Mouse (Mus musculus) hindbrain, embryonic 11.5 days (tissue): Measurements from ENCODE around the gene Vsx2. TPM values are rescaled to one million over a fixed set of nuclear protein-coding genes. Genes with fewer than 3 reads are reported as not detected.

Source experiments
- ATAC-seq: fragments of 200-750 bp; cut with Nextera tagmentation; 2 replicates; pipeline ENCODE4 v1.8.0; 2017; ENCODE audit warnings: mild to moderate bottlenecking, moderate TSS enrichment, moderate library complexity; ENCODE audit not compliant: low FRiP score
- DNase-seq: peaks from one replicate; pipeline ENCODE4 v3.0.0-alpha.2; 2015; ENCODE audit warnings: low spot score
- H3K27ac ChIP-seq: fragments of 300-500 bp; sonication (generic); 2 replicates; pipeline ENCODE4 v1.5.1; 2014; ENCODE audit warnings: mild to moderate bottlenecking, low read depth, low read length
- H3K27me3 ChIP-seq: fragments of 300-500 bp; sonication (generic); 2 replicates; pipeline ENCODE4 v1.6.1; 2014; ENCODE audit warnings: mild to moderate bottlenecking, low read length, moderate library complexity, mixed read lengths; ENCODE audit not compliant: control insufficient read depth, insufficient read depth
- H3K36me3 ChIP-seq: fragments of 300-500 bp; sonication (generic); 2 replicates; pipeline ENCODE4 v1.6.1; 2014; ENCODE audit warnings: mild to moderate bottlenecking, low read length, moderate library complexity, mixed read lengths; ENCODE audit not compliant: control insufficient read depth, insufficient read depth
- H3K4me1 ChIP-seq: fragments of 300-500 bp; sonication (generic); replicated peaks from 2 replicates; pipeline ENCODE4 v1.6.1; 2014; ENCODE audit warnings: low read length, mixed read lengths; ENCODE audit not compliant: control insufficient read depth, insufficient read depth
- H3K4me2 ChIP-seq: fragments of 300-500 bp; sonication (generic); replicated peaks from 2 replicates; pipeline ENCODE4 v1.6.1; 2014; ENCODE audit warnings: mild to moderate bottlenecking, low read depth, low read length
- H3K4me3 ChIP-seq: fragments of 300-500 bp; sonication (generic); 2 replicates; pipeline ENCODE4 v1.5.1; 2014; ENCODE audit warnings: low read depth, low read length
- H3K9ac ChIP-seq: fragments of 300-500 bp; sonication (generic); 2 replicates; pipeline ENCODE4 v1.6.1; 2014; ENCODE audit warnings: low read depth, low read length
- H3K9me3 ChIP-seq: fragments of 300-500 bp; sonication (generic); 2 replicates; pipeline ENCODE4 v1.6.1; 2016; ENCODE audit warnings: low read length; ENCODE audit not compliant: control insufficient read depth
- WGBS: fragments of 180-500 bp; shearing (Covaris S2); extraction: QIAGEN DNeasy Blood & Tissue Kit; methylation state at CpG from one replicate; pipeline ENCODE4 v1.1.7; 2014; 5-methylcytosine and 5-hydroxymethylcytosine counted together
- polyA plus RNA-seq: library from polyadenylated mRNA; unstranded; fragments of >200 nt; fragmentation: Nextera tagmentation; extraction: Ambion mirVana; gene quantifications from 2 replicates; pipeline ENCODE4 v1.2.1, GENCODE M21; 2014

Gene Vsx2
- polyA plus RNA-seq, 1 experiment from 2014 or later: 10.1 TPM

- DNase-seq (no peak), ATAC-seq (no peak)
- Histone ChIP-seq H3K4me3 (no peak overlapping the region), H3K9ac (no peak overlapping the region), H3K9me3 (no peaks in the 10 kb centered on the region), H3K4me1 (peaks cover 6% of the 10 kb centered on the region; the same call in 1 of the 2 replicates), H3K36me3 (no peaks in the 10 kb centered on the region), H3K27me3 (peaks cover 55% of the 10 kb centered on the region), H3K27ac (no peak overlapping the region), H3K4me2 (no peak overlapping the region)
- WGBS: 77% methylated on average over 6 of the region's 6 CpGs
These were observed 2.0 kb upstream of the Vsx2 start for GRCm38 (mm10) chr12:84567576-84567975.

- 2% methylated on average over 38 of the region's 40 CpGs for WGBS
These were observed 573 bp downstream of the Vsx2 start for GRCm38 (mm10) chr12:84569976-84570693.

GRCm38 (mm10) chr12:84570694-84571415, 1.3 kb downstream of the Vsx2 start:
- WGBS: 2% methylated on average over 34 of the region's 34 CpGs
- no peak overlapping the region for H3K9ac ChIP-seq
- peak overlapping the region; percentile 14; the same call in 1 of the 2 replicates for H3K4me3 ChIP-seq
- H3K27me3 ChIP-seq: peaks cover 78% of the 10 kb centered on the region
- H3K4me1 ChIP-seq: peaks cover 6% of the 10 kb centered on the region; the same call in 1 of the 2 replicates
- no peak overlapping the region for H3K4me2 ChIP-seq
- no peak overlapping the region for H3K27ac ChIP-seq
- ATAC-seq (no peak), DNase-seq (peak; percentile 70)
- no peaks in the 10 kb centered on the region for H3K9me3 ChIP-seq
- no peaks in the 10 kb centered on the region for H3K36me3 ChIP-seq

More at GRCm38 (mm10) chr12:84569976-84570693, 573 bp downstream of the Vsx2 start:
- H3K9ac ChIP-seq: no peak overlapping the region
- peaks cover 6% of the 10 kb centered on the region; the same call in 1 of the 2 replicates for H3K4me1 ChIP-seq
- H3K27me3 ChIP-seq: peaks cover 75% of the 10 kb centered on the region
- peak overlapping the region; percentile 14; the same call in 1 of the 2 replicates for H3K4me3 ChIP-seq
- no peak overlapping the region for H3K4me2 ChIP-seq
- H3K9me3 ChIP-seq: no peaks in the 10 kb centered on the region
- peak; percentile 65 for DNase-seq
- H3K27ac ChIP-seq: no peak overlapping the region
- no peaks in the 10 kb centered on the region for H3K36me3 ChIP-seq
- ATAC-seq: no peak

DNA sequence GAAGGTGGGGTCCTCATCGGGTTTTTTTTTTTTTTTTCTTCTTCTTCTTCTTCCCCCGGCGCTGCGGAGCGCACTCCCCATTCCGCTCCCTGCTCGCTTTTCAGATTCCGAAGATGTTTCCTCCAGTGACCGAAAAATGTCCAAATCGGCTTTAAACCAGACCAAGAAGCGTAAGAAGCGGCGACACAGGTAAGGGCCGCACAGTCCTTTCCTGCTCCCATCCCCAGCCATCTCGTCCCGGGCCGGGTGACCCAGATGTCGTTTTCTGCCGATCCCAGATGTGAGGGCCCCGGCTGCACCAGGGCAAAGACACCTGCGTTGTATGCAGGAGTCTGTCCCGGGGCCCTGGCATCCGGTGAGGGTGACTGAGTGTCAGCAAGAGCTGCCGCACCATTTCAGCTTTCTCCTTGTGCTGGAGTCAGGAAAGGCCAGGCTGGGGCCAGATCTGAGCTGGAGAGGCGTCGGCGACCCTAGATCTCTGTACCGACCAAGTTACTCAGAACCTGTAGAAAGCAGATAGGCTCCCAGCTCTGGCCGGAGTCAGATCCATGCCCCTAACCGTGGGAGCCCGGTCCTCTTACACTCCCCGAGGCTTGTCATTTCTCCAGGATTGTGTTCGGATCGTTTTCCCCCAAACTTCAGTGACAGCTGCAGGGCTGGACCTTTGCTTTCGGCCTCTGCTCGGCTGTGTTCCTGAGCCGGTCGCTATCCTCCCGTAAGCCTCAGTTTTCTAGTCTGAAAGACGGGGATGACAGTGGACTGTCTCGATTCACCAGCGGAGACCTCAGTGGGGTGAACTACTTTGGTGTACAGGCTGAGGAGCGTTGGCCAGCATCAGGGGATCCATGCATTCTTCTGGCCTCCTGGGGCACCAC, 2.1 kb downstream of the Vsx2 start:
- Histone ChIP-seq H3K4me2 (no peak overlapping the region), H3K36me3 (no peaks in the 10 kb centered on the region), H3K27me3 (peaks cover 79% of the 10 kb centered on the region), H3K4me3 (0 out of 2 replicates have a peak overlapping the region, but pooled peaks have one; percentile 9), H3K9me3 (no peaks in the 10 kb centered on the region), H3K9ac (0 out of 2 replicates have a peak overlapping the region, but pooled peaks have one; percentile 5), H3K27ac (no peak overlapping the region), H3K4me1 (peaks cover 6% of the 10 kb centered on the region; the same call in 1 of the 2 replicates)
- WGBS: 1% methylated on average over 43 of the region's 43 CpGs
- DNase-seq: peak; percentile 63
- ATAC-seq: no peak

GRCm38 (mm10) chr12:84572341-84572720, 2.8 kb downstream of the Vsx2 start:
- H3K9ac ChIP-seq: no peak overlapping the region
- no peaks in the 10 kb centered on the region for H3K9me3 ChIP-seq
- peaks cover 6% of the 10 kb centered on the region; the same call in 1 of the 2 replicates for H3K4me1 ChIP-seq
- H3K4me3 ChIP-seq: no peak overlapping the region
- ATAC-seq: no peak
- WGBS: 4% methylated on average over 7 of the region's 7 CpGs
- H3K36me3 ChIP-seq: no peaks in the 10 kb centered on the region
- DNase-seq: peak; percentile 59
- no peak overlapping the region for H3K4me2 ChIP-seq
- H3K27ac ChIP-seq: no peak overlapping the region
- peaks cover 82% of the 10 kb centered on the region for H3K27me3 ChIP-seq

DNA sequence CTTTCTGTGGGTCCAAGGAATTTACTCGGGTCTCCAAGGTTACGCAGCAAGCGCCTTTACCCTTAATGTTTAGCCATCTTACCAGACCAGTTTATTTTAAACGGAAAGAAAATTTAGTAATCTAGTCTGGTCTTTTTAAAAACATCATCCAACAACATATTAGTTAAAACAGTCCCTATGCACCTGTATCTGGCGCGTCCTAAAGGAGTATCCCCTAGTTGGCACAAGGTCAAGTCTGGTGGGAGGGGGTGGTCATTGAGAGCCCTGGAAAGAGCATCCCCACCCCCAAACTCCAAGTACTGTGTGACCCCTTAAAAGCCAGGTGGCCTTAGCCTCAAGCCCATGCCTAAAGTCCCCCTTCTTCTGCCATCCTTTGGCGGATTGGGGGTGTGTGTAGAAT, 3.5 kb downstream of the Vsx2 start:
- Histone ChIP-seq H3K4me2 (no peak overlapping the region), H3K4me3 (no peak overlapping the region), H3K9me3 (no peaks in the 10 kb centered on the region), H3K9ac (no peak overlapping the region), H3K27me3 (peaks cover 75% of the 10 kb centered on the region), H3K4me1 (peaks cover 6% of the 10 kb centered on the region; the same call in 1 of the 2 replicates), H3K36me3 (no peaks in the 10 kb centered on the region), H3K27ac (no peak overlapping the region)
- WGBS: 15% methylated on average over 7 of the region's 7 CpGs
- DNase-seq (peak; percentile 26), ATAC-seq (no peak)

DNA sequence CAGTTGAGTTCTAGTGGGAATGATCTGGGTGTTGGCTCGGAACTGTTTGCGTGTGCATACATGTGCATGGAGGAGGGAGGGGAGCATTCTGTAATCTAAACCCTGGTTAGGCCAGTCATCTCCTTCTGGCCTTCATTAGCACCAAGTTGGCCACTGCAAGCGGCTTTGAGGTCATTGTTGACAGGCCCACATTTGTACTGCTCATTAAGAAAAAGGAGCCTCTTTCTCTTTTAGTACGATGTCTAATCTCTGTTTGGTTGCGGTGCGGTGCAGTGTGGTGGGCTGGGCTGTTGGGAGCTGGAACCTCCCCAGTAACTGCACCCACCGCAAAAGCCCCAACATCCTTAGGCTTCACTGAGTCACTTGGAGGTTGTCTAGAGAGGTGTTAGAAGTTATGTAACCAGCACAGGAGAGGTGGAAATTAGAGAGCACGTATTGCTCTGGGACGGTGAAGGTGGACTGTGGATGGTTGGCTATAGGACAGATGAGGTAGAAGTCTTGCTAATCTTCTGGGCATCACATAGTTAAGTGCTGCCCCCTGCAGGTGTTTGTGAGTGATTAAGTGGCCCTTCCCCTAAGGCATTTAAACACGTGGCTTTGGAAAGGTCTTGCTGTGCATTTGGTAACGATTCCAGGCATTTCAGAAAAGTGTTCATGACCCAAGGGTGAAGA, 8.3 kb downstream of the Vsx2 start:
- peaks cover 28% of the 10 kb centered on the region for H3K27me3 ChIP-seq
- H3K4me2 ChIP-seq: no peak overlapping the region
- peak; percentile 27 for DNase-seq
- H3K4me3 ChIP-seq: no peak overlapping the region
- WGBS: 78% methylated on average over 11 of the region's 11 CpGs
- ATAC-seq: no peak
- no peak overlapping the region for H3K27ac ChIP-seq
- no peak overlapping the region for H3K9ac ChIP-seq
- H3K4me1 ChIP-seq: no peaks in the 10 kb centered on the region; the same call in 1 of the 2 replicates
- H3K36me3 ChIP-seq: no peaks in the 10 kb centered on the region
- no peaks in the 10 kb centered on the region for H3K9me3 ChIP-seq

GRCm38 (mm10) chr12:84578440-84578770, 8.8 kb downstream of the Vsx2 start:
- Histone ChIP-seq H3K9me3 (no peaks in the 10 kb centered on the region), H3K27me3 (peaks cover 23% of the 10 kb centered on the region), H3K4me2 (no peak overlapping the region), H3K4me3 (no peak overlapping the region), H3K9ac (no peak overlapping the region), H3K27ac (no peak overlapping the region), H3K4me1 (no peaks in the 10 kb centered on the region; the same call in 1 of the 2 replicates), H3K36me3 (no peaks in the 10 kb centered on the region)
- peak; percentile 21 for DNase-seq
- 0 out of 2 replicates have a peak, but pooled peaks have one; percentile 33 for ATAC-seq
- WGBS: 48% methylated on average over 5 of the region's 5 CpGs
